Mouse (Mus musculus) adrenal gland (tissue): ENCODE results near the gene Gm20696.

Experiments
- intact Hi-C: fragments of 180-260 bp; cut with DNase I; formaldehyde crosslinking; loops from one replicate; pipeline ENCODE4 v1.15.1; 2025

The Gm20696 gene

GRCm38 (mm10) chr6:99489900-99490648 is 176.5 kb downstream of the Gm20696 start:
- intact Hi-C loops = no loop called here

- intact Hi-C loops = no loop called here
These were observed 177.2 kb downstream of the Gm20696 start for GRCm38 (mm10) chr6:99489423-99489822.

DNA sequence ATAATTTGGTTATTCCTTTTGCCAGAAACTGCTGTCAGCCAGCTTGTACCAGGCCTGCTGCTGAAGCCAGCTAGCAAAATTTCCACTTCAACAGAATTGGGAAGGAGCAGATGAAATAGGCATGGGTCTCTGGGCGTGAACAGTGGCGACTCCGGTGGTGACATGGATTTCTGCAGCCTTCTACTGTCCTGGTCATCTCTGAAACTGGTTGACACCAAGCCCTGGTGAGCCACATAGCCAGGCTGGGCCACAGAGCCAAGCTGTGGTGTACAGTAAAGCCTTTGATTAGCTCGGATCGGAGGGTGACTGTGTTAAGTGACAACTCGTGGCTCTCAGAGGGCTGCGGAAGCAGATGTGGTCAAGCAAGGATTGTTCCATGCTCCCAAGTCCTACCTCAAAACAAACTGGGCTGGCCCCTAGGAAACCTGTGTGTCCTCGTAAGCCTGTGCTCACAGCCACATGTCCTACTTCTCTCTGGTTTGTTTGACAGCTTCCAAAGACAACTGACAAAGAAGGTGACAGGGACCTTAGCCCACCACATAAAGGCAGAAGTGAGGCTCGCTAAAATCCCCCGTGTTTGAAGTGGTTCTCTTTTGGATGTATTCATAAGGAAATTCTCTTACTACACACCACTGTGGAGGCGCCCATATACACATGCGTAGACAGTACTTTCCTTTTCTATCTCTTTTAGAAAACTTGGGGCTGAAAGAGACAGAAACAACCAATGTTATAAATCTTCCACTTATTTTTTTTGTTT is 180.5 kb downstream of the Gm20696 start:
- intact Hi-C loops = no loop called here

DNA sequence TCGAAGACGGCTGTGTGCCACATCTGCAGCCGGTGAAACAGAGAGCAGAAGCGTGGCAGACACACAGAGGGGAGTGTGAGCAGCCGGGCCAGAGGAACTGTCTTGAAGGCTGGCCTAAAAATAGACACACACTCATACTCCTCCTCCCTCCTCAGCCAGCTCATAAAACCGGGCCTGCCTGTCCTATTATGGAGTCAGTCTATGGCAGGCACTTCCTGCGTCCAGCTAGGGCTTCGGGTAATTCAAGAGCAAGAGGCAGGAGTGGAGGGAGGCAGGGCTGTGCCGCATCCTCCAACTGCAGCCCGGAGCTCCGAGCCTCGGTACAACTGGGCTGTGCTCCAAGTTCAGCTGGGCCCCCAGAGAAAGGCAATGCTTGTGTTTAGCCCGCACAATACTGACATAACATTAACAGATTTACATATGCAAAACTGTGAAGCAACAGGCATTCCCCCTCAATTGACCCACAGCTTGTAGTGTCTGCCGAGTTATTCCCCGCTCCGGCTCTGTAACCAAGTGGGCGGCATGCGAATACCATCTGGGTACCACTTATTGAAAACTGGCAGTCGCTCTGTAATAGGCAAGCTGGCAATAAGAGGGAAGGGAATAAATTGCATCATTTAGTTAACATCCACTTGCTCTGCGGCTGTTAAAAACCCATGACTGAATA is 181.2 kb downstream of the Gm20696 start:
- intact Hi-C loops = no loop called here

DNA sequence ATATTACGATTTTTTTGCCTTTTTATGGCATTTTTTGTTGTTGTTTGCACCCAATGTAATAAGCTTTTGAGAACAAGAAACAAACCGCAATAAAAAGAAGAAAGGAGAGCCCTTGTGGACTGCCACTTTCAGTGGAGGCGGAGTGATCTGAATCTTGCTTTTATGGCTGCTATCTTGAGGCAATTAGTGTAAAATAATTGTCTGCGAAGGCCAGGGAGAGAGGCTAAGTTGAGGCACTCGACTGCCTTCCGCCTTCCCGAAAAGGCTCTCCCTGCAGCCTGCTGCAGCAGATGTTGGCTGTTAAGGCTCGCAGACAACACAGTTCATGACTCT is 181.7 kb downstream of the Gm20696 start:
- intact Hi-C loops = no loop called here

DNA sequence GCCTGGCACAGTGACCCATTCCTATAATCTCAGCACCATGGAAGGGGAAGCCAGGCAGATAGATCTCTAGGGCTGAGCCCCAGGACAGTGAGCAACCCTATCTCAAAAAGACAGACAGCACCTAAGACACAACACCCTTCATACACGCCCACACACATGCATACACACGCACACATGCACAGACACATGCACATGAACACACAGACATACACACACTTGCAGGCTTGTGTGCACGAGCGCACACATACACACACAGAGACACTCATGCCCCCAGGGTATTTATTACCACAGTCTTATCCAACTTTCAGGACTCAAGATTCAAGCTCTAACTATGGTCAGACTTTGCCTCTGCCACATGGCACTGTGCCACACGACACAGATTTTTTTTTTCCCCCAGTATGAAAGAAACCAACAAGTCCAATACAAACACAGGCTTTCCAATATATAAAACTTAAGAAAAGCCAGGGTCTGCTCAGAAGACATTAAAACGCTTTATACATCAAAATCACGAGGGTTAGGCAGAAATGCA is 182.3 kb downstream of the Gm20696 start:
- intact Hi-C loops = no loop called here

- intact Hi-C loops = no loop called here
These were observed 183.0 kb downstream of the Gm20696 start for GRCm38 (mm10) chr6:99483556-99483955.

DNA sequence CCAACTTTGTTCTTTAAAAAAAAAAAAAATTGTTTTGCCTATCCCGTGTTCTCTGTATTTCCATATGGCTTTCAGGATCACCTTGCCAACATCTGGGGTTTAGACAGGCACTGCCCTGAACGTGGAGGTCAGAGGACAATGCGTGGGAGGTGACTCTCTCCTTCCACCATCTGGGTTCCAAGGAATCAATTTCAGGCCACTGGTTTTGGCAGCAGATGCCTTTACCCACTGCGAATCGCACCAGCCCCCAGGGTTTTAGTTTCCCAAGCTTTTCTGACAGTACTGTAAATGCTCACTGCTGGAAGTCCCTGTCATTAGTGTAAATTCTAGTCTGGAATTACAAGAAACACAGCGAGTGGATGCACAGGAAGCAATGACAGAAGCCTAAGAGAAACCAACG is 185.0 kb downstream of the Gm20696 start:
- intact Hi-C loops = no loop called here

DNA sequence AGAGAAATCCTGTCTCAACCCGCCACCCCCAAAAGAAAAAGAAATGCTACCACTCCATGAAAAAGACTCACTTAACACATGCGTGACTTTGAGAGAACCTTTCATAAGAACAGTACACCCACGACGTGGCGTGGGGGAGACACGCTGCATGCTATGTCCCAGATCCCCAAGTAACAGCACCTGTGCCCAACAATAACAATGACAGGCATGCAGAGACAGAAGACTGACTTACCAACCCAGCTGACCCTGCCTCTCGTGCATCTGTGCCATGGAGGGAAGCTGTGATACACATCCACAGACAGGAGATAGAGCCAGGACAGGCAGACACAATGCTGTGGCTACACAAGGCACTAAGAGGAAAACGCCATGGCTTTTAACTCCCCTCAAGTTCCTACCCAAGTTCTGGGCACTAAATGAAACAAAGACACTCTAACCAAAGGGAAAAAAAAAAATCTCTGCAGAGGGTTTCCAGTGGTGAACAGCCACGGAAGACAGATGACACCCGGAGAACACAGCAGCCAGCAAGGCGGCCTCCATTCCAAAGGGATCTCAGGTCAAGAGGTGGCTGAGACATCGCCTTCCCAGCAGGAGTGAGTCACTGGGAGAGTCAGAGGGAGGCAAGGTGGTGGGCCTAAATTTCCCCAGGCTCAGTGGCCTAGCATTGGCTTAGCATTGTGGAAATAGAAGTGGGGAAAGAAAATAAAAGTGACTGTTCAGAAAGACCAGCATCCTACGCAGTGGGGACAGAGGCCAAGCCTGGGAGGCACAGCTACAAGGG is 187.5 kb downstream of the Gm20696 start:
- intact Hi-C loops = no loop called here

DNA sequence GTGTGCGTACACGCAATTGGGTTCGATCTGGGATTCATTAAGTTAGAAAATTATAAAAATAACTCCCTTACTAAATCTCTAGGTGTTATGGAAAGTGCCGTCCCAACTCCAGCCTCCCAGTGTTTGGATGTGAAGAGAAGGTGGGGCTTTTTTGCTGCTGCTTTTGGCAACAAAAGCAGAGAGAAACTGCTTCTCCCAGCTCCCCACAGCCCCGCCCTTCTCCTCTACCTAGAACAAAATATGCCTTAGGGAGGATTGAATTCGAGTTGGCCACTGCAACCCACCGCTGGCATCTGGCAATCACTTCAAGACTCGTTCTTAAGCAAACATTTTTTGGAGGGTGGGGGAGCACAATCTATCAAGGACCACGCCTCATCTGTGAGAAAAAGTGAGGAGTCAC is 191.6 kb downstream of the Gm20696 start:
- intact Hi-C loops = no loop called here

DNA sequence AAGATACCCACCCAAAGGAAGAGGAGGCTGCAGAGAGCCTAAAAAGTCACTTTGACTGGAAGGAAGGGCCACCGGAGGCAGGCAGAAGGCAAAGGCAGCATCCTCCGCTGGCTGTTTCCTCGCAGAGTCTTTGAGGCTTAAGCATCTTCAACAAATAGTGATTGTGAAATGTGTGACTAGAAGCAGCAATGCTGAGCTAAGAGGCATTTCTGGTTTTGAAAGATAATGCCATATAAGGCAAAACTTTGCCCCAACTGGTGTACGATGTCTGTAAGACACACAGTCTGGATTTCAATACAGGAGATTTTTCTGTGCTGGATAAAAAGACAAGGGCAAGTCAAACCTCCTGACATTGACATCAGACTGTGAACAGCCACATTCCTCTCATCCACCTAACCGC is 195.7 kb downstream of the Gm20696 start:
- intact Hi-C loops = no loop called here

DNA sequence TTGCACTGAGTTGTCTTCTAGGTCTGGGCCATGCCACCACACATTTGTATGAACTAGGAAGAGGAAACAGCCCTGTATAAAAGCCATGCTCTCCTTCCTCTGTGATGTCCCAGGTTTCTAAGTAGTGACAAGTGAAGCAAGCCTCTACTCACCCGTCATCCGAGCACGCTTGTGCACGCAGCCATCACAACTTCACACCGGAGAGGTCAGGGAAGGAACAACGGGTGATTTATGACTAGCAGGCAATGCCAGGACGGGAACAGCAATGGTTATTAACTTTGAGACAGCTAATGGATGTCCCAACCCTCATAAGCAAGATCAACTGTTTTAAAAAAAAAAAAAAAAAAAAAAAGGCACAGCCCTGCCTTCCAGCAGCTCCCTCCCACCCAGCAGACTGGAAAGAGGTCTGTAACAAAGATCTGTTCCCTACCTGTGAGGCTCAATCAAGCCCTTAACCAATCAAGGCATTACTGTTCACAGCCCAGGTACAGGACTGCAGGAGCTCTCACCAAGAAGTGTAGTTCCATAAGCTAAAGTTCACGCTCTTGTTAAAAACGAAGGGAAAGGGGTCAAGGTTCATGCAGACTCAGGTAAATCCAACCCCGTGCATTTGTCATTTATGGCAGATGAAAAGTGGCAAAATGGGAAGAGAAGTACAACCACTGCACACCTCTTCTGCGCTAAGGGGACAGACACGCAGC is 197.3 kb downstream of the Gm20696 start:
- intact Hi-C loops = no loop called here

- intact Hi-C loops = no loop called here
These were observed 198.8 kb downstream of the Gm20696 start for GRCm38 (mm10) chr6:99467831-99468230.

DNA sequence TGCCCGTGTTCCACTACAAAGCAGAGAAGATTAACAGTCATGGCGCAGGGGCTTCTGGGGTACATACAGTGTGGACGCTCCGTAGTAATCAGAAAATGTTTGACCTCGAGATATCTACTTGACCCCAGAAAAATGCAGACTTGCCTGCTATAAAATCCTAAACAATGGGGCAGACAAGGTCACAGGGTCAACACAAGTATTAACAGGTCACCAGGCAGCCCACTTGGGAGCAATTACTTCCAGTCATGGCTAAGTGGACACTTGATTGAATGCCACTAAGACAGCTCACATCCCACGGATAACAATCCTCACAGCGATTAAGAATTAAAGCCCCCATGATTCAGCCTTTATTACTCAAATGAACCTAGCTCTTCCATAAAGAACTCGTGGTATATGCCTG is 199.5 kb downstream of the Gm20696 start:
- intact Hi-C loops = no loop called here

DNA sequence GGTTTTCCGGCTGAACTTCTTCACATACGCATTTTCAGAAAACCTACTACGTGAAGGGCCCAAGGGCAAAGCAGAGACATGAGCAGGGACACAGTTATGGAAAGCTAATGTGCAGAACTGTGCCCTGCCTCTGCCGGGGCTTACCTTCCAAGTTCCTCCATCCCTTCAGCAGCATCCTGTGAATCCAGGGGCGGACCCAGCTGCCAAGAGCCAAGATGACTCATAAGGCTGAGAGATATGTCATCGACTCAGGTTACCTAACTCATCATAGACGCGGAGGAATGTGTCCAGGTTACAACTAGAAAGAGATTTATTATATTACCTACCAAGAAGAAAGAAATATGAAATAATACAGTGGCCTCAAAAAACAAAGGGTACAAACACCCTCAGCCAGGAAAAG is 200.2 kb downstream of the Gm20696 start:
- intact Hi-C loops = no loop called here

DNA sequence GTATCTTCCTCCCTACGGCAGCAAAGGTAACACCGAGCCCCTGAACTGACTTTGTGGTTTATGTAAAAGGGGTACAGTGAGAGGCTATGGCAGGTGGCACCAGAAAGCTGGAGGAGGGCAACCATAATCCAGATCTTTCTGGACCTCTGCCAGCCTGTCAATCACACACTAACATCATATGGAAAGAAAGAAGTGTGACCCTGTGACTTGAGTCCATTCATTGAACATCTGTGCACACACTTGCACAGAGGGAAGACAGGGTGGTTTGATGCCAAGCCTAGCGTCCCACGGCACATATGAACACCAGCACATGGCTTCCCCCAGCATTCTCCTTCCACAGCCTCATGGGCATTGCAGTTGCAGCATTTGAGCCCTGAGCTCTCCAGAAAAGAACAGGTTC is 202.1 kb downstream of the Gm20696 start:
- intact Hi-C loops = no loop called here

GRCm38 (mm10) chr6:99463906-99464305 is 202.7 kb downstream of the Gm20696 start:
- intact Hi-C loops = no loop called here

DNA sequence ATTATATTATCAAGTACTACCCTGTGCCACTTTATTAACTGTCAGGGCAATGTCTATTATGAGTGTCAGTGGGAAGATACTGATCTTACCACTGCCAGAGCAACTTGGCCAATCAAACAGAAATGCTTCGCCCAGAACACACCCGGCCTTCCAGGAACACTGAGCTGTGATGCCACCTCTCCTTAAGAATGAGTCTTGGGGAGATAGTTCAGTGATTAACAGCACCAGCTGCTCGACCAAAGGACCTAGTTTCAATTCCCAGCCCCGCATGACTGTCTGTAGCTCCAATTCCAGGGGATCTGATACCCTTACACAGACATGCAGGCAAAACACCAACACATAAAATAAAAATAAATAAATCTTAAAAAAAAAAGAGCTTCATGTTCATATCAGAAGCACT is 207.8 kb downstream of the Gm20696 start:
- intact Hi-C loops = no loop called here

DNA sequence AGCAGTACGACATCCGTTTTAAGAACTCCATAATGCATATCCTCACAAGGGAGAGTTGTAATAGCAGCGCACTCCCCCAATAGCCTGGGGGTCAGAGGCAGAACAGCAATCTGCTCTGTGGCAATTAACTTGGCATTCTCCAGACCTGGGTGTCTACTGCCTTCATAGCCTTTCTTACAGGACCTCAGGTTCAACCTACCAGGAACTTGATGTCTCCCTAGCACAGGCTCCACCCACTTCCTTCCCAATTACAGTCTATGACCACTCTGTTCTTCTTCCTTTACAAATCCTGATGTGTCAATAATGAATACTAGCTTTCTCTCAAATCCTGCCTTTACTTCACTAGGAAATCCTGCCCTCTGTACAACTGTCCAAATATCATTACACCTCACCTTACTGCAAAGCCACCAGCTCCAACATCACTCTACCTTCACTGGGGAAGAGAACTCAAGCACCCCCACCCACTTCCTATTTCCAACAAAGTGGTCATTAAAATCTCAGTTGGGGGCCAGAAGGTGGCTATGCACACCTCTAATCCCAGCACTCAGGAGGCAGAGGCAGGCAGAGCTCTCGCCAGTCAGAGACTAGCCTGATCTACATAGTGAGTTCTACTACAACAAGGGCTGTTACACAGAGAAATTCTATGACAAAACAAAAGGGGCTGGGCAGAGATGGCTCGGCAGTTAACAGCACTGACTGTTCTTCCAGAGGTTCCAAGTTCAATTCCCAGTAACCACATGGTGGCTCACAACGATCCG is 212.7 kb downstream of the Gm20696 start:
- intact Hi-C loops = no loop called here

GRCm38 (mm10) chr6:99452638-99453185 is 213.9 kb downstream of the Gm20696 start:
- intact Hi-C loops = no loop called here
